Mouse (Mus musculus) midbrain, embryonic 14.5 days (tissue): Measurements from ENCODE around the gene Rasgef1a. TPM values are rescaled to one million over a fixed set of nuclear protein-coding genes. Genes with fewer than 3 reads are reported as not detected.

ENCODE experiments used
- ATAC-seq: fragments of 200-750 bp; cut with Nextera tagmentation; 2 replicates; pipeline ENCODE4 v1.8.0; 2017; ENCODE audit warnings: moderate number of reproducible peaks, moderate library complexity; ENCODE audit not compliant: low FRiP score, low TSS enrichment
- DNase-seq: peaks from one replicate; pipeline ENCODE4 v3.0.0-alpha.2; 2015
- H3K27ac ChIP-seq: fragments of 300-500 bp; sonication (generic); replicated peaks from 2 replicates; pipeline ENCODE4 v1.5.1; 2014; ENCODE audit warnings: mild to moderate bottlenecking, low read depth, low read length, moderate library complexity
- H3K27me3 ChIP-seq: fragments of 300-500 bp; sonication (generic); 2 replicates; pipeline ENCODE4 v1.6.1; 2014; ENCODE audit warnings: low read length, control low read depth, mixed read lengths; ENCODE audit not compliant: control insufficient read depth, insufficient read depth
- H3K36me3 ChIP-seq: fragments of 300-500 bp; sonication (generic); 2 replicates; pipeline ENCODE4 v1.6.1; 2014; ENCODE audit warnings: low read length, control low read depth; ENCODE audit not compliant: control insufficient read depth, insufficient read depth
- H3K4me1 ChIP-seq: fragments of 300-500 bp; sonication (generic); 2 replicates; pipeline ENCODE4 v1.6.1; 2014; ENCODE audit warnings: mild to moderate bottlenecking, antibody characterized with exemption, low read length, control low read depth; ENCODE audit not compliant: control insufficient read depth, insufficient read depth
- H3K4me2 ChIP-seq: fragments of 300-500 bp; sonication (generic); 2 replicates; pipeline ENCODE4 v1.6.1; 2014; ENCODE audit warnings: mild to moderate bottlenecking, low read length, moderate library complexity
- H3K4me3 ChIP-seq: fragments of 300-500 bp; sonication (generic); replicated peaks from 2 replicates; pipeline ENCODE4 v1.5.1; 2014; ENCODE audit warnings: low read depth, low read length
- H3K9ac ChIP-seq: fragments of 300-500 bp; sonication (generic); replicated peaks from 2 replicates; pipeline ENCODE4 v1.6.1; 2014; ENCODE audit warnings: mild to moderate bottlenecking, low read length, moderate library complexity
- H3K9me3 ChIP-seq: fragments of 300-500 bp; sonication (generic); 2 replicates; pipeline ENCODE4 v1.6.1; 2016; ENCODE audit warnings: low read length, control low read depth, mixed read lengths; ENCODE audit not compliant: control insufficient read depth
- WGBS: fragments of 180-500 bp; shearing (Covaris S2); extraction: QIAGEN DNeasy Blood & Tissue Kit; methylation state at CpG from one replicate; pipeline ENCODE4 v1.1.7; 2014; 5-methylcytosine and 5-hydroxymethylcytosine counted together
- polyA plus RNA-seq: library from polyadenylated mRNA; unstranded; fragments of >200 nt; fragmentation: Nextera tagmentation; extraction: Ambion mirVana; gene quantifications from 2 replicates; pipeline ENCODE4 v1.2.1, GENCODE M21; 2014

Gene Rasgef1a
- polyA plus RNA-seq, 1 experiment from 2014 or later, result 2.1 TPM

DNA sequence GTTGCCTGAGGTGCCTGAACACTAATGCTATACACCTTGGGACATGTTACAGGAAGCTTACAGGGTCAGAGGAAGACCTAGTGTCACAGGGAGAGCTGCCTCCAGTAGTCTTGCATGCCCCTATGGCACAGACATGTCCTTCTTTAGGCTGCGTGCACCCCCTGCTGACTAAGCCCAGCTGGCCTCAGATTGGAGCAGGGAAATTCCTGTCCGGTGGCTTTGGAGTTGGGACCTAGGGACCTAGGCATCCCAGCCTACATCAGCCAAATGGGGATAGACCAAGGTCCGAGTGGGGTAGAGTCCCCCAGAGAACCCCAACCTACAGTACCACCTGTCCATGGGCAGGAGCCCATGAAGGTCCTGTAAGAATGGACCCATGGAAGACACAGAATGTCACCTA, 71.1 kb downstream of the Rasgef1a start:
- ATAC-seq (no peak), DNase-seq (no peak)
- H3K9ac ChIP-seq, result no peak overlapping the region
- H3K4me2 ChIP-seq, result no peak overlapping the region
- H3K36me3 ChIP-seq, result 0 out of 2 replicates have a peak, but pooled peaks cover 2% of the 10 kb centered on the region
- no peak overlapping the region for H3K27ac ChIP-seq
- no peaks in the 10 kb centered on the region for H3K9me3 ChIP-seq
- no peak overlapping the region for H3K4me3 ChIP-seq
- 90% methylated on average over 3 of the region's 3 CpGs for WGBS
- 0 out of 2 replicates have a peak, but pooled peaks cover 4% of the 10 kb centered on the region for H3K4me1 ChIP-seq
- H3K27me3 ChIP-seq, result no peaks in the 10 kb centered on the region

GRCm38 (mm10) chr6:118083608-118084007, 72.4 kb downstream of the Rasgef1a start:
- Histone ChIP-seq H3K27me3 (no peaks in the 10 kb centered on the region), H3K4me3 (no peak overlapping the region), H3K9me3 (no peaks in the 10 kb centered on the region), H3K4me1 (0 out of 2 replicates have a peak, but pooled peaks cover 4% of the 10 kb centered on the region), H3K4me2 (no peak overlapping the region), H3K36me3 (0 out of 2 replicates have a peak, but pooled peaks cover 2% of the 10 kb centered on the region), H3K27ac (no peak overlapping the region), H3K9ac (no peak overlapping the region)
- no peak for DNase-seq
- no peak for ATAC-seq
- 74% methylated on average over 6 of the region's 6 CpGs for WGBS

GRCm38 (mm10) chr6:118084596-118084995, 73.4 kb downstream of the Rasgef1a start:
- DNase-seq, result no peak
- H3K36me3 ChIP-seq, result 0 out of 2 replicates have a peak, but pooled peaks cover 2% of the 10 kb centered on the region
- 92% methylated on average over 8 of the region's 8 CpGs for WGBS

GRCm38 (mm10) chr6:118087955-118088354, 76.7 kb downstream of the Rasgef1a start:
- H3K4me3 ChIP-seq, result no peak overlapping the region
- H3K27ac ChIP-seq, result no peak overlapping the region
- H3K4me2 ChIP-seq, result no peak overlapping the region
- no peak for ATAC-seq
- no peak overlapping the region for H3K9ac ChIP-seq
- no peaks in the 10 kb centered on the region for H3K27me3 ChIP-seq
- no peaks in the 10 kb centered on the region for H3K9me3 ChIP-seq
- DNase-seq, result no peak
- 55% methylated on average over 8 of the region's 8 CpGs for WGBS
- H3K4me1 ChIP-seq, result no peaks in the 10 kb centered on the region
- 0 out of 2 replicates have a peak, but pooled peaks cover 2% of the 10 kb centered on the region for H3K36me3 ChIP-seq

More at GRCm38 (mm10) chr6:118084596-118084995, 73.4 kb downstream of the Rasgef1a start:
- H3K27me3 ChIP-seq, result no peaks in the 10 kb centered on the region
- no peak for ATAC-seq
- H3K4me1 ChIP-seq, result no peaks in the 10 kb centered on the region
- no peak overlapping the region for H3K4me2 ChIP-seq
- H3K27ac ChIP-seq, result no peak overlapping the region
- no peak overlapping the region for H3K4me3 ChIP-seq
- H3K9me3 ChIP-seq, result no peaks in the 10 kb centered on the region
- no peak overlapping the region for H3K9ac ChIP-seq

DNA sequence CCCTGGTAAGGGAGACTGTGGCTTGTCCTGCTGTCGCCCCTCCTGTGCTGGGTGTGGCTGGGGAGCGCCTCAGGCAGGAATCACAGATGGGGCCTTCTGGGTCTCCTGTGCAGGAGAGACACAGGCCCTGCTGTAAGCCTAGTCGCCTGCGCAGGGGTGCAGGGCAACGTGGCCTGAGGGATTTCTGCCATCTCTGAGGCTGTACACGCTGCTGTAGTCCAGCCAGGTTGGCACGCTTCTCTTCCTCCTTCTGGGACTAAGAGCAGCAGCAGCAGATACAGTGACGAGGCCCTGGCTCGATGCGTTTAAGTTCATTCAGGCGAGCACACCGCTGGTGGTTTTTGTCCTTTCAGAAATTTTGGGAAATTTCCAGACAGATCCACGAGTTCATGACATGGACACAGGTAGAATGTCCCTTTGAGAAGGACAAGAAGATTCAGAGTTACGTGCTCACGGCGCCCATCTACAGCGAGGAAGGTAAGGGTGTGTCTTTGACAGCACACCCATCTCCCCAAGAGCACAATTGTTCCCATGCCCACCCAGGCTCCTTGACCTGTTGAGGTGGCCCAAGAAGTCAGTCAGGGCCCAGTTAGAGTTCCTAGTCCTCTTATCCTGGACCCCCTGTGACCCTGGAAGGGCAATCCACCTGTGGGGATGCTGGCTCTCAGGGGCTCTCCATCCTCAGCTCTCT, 77.7 kb downstream of the Rasgef1a start:
- Histone ChIP-seq H3K4me2 (no peak overlapping the region), H3K9ac (no peak overlapping the region), H3K4me1 (no peaks in the 10 kb centered on the region), H3K36me3 (0 out of 2 replicates have a peak, but pooled peaks cover 2% of the 10 kb centered on the region), H3K4me3 (no peak overlapping the region), H3K27me3 (no peaks in the 10 kb centered on the region), H3K9me3 (no peaks in the 10 kb centered on the region), H3K27ac (no peak overlapping the region)
- DNase-seq (no peak), ATAC-seq (no peak)
- 81% methylated on average over 17 of the region's 17 CpGs for WGBS

GRCm38 (mm10) chr6:118090827-118091226, 79.6 kb downstream of the Rasgef1a start:
- Histone ChIP-seq H3K4me1 (no peaks in the 10 kb centered on the region), H3K4me2 (no peak overlapping the region), H3K27ac (no peak overlapping the region), H3K27me3 (no peaks in the 10 kb centered on the region), H3K9me3 (no peaks in the 10 kb centered on the region), H3K4me3 (no peak overlapping the region), H3K9ac (no peak overlapping the region), H3K36me3 (0 out of 2 replicates have a peak, but pooled peaks cover 2% of the 10 kb centered on the region)
- ATAC-seq, result no peak
- DNase-seq, result no peak
- WGBS, result 86% methylated on average over 9 of the region's 9 CpGs

DNA sequence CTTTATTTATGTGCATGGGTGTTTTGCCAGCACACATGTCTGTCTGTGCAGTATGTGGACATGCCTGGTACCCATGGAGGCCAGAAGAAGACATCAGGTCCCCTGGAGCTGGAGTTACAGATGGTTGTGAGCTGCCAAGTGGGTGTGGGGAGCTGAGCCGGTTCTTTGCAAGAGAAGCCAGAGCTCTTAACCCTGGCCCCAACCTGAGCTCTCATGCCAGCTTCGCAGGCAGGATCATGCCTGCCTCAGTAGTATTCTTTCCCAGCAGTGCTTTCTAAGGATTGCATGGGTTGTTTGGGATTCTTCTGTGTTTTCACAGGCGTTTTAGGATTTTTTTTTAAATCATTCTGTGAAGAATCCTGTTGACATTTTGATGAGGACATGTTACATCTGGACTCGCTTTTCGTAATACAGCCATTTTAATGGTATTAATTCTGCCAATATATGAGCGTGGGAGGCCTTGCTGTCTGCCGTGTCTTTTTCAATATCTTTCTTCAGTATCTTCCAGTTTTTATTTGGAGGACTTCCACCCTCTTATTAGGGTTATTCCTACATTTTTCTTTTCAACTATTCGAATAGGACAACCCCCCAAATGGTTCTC, 86.6 kb downstream of the Rasgef1a start:
- Histone ChIP-seq H3K27me3 (no peaks in the 10 kb centered on the region), H3K9me3 (no peaks in the 10 kb centered on the region), H3K9ac (no peak overlapping the region), H3K36me3 (no peaks in the 10 kb centered on the region), H3K4me1 (no peaks in the 10 kb centered on the region), H3K4me2 (no peak overlapping the region), H3K4me3 (no peak overlapping the region), H3K27ac (no peak overlapping the region)
- ATAC-seq (no peak), DNase-seq (no peak)
- WGBS, result 81% methylated on average over 8 of the region's 8 CpGs

DNA sequence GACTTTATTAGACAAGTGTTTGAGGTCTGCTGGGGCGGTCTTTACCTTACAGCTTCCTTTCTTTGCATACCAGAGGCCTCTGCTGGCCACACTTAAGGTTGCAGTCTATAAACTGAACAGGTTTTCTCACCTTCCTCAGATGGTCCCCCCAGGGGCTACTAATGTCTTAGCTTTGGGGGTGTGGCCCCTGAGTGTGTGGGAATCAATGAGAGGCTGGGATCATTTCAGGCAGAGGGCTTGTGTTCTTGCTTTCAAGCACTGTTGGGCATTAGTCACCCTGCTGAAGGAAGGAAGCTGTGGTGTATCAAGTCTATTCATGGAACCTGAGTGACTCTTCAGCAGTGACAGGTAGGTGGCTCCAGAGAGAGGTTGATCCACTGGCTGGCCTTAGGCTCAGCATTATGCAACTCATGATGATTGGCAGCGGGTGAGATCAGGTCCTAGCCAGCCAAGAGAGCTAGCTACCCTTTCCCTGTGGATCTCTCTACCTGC, 88.1 kb downstream of the Rasgef1a start:
- DNase-seq (peak; percentile 71), ATAC-seq (no peak)
- 48% methylated on average over 2 of the region's 2 CpGs for WGBS
- Histone ChIP-seq H3K9ac (no peak overlapping the region), H3K4me2 (no peak overlapping the region), H3K4me1 (no peaks in the 10 kb centered on the region), H3K4me3 (no peak overlapping the region), H3K9me3 (no peaks in the 10 kb centered on the region), H3K27me3 (no peaks in the 10 kb centered on the region), H3K36me3 (no peaks in the 10 kb centered on the region), H3K27ac (no peak overlapping the region)
